7 mouse cellular contexts compared by ENCODE assay signal in genomic region chr7:45800546-45801204, GRCm38 (mm10). TPM values are rescaled to one million over a fixed set of nuclear protein-coding genes. Genes with fewer than 3 reads are reported as not detected.
DNase-seq lines count a peak whose midpoint lies in the region; ATAC-seq and TF ChIP-seq lines count a peak whose summit lies in the region.

No protein-coding gene starts in this region.

- H3K27ac ChIP-seq in forebrain, embryonic 11.5 days (ENCODE audit: low read depth, low read length), result no peak overlapping the region
- no peak overlapping the region for H3K27ac ChIP-seq in kidney, postnatal 0 days
- H3K27ac ChIP-seq in stomach, embryonic 15.5 days, result peak overlapping the region; percentile 9; the same call in 1 of the 2 replicates

- H3K27me3 ChIP-seq in forebrain, embryonic 11.5 days (ENCODE audit: control insufficient read depth, insufficient read depth, low read length), result peaks cover 14% of the 10 kb centered on the region
- no peaks in the 10 kb centered on the region for H3K27me3 ChIP-seq in kidney, postnatal 0 days (ENCODE audit: insufficient read depth, low read length)
- H3K27me3 ChIP-seq in stomach, embryonic 15.5 days (replicated peaks), result 0 out of 2 replicates have a peak, but pooled peaks cover 3% of the 10 kb centered on the region

- H3K9me3 ChIP-seq in forebrain, embryonic 11.5 days (ENCODE audit: control insufficient read depth, low read length), result no peaks in the 10 kb centered on the region
- no peaks in the 10 kb centered on the region for H3K9me3 ChIP-seq in kidney, postnatal 0 days (replicated peaks; ENCODE audit: low read length)
- no peaks in the 10 kb centered on the region for H3K9me3 ChIP-seq in stomach, embryonic 15.5 days

- H3K36me3 ChIP-seq in forebrain, embryonic 11.5 days (ENCODE audit: control insufficient read depth, insufficient read depth, low read length), result peaks cover 2% of the 10 kb centered on the region; the same call in 1 of the 2 replicates
- no peaks in the 10 kb centered on the region for H3K36me3 ChIP-seq in kidney, postnatal 0 days (ENCODE audit: insufficient read depth, low read length)
- no peaks in the 10 kb centered on the region for H3K36me3 ChIP-seq in stomach, embryonic 15.5 days

- 19% methylated on average over 23 of the region's 25 CpGs for WGBS in forebrain, embryonic 11.5 days
- 25% methylated on average over 19 of the region's 25 CpGs for WGBS in kidney, postnatal 0 days
- 15% methylated on average over 22 of the region's 25 CpGs for WGBS in stomach, embryonic 15.5 days

- no peak overlapping the region for H3K9ac ChIP-seq in forebrain, embryonic 11.5 days (ENCODE audit: low read length)
- H3K9ac ChIP-seq in kidney, postnatal 0 days (ENCODE audit: low read depth, low read length), result no peak overlapping the region
- no peak overlapping the region for H3K9ac ChIP-seq in stomach, embryonic 15.5 days

- H3K4me1 ChIP-seq in forebrain, embryonic 11.5 days (replicated peaks; ENCODE audit: control insufficient read depth, insufficient read depth, low read length), result peaks cover 14% of the 10 kb centered on the region
- H3K4me1 ChIP-seq in kidney, postnatal 0 days (replicated peaks; ENCODE audit: insufficient read depth, low read length), result peaks cover 22% of the 10 kb centered on the region; the same call in 1 of the 2 replicates
- H3K4me1 ChIP-seq in stomach, embryonic 15.5 days, result peaks cover 18% of the 10 kb centered on the region

- no peak overlapping the region for H3K4me2 ChIP-seq in forebrain, embryonic 11.5 days (ENCODE audit: low read depth, low read length, severe bottlenecking)
- peak overlapping the region; percentile 60 for H3K4me2 ChIP-seq in kidney, postnatal 0 days (ENCODE audit: low read length)
- peak overlapping the region; percentile 60 for H3K4me2 ChIP-seq in stomach, embryonic 15.5 days

- 0 out of 2 replicates have a peak, but pooled peaks have one; percentile 6 for ATAC-seq in forebrain, embryonic 11.5 days (replicated peaks; ENCODE audit: low FRiP score)
- peak; percentile 65 for ATAC-seq in kidney, postnatal 0 days (replicated peaks; ENCODE audit: low FRiP score, low read depth)
- peak; percentile 63 for ATAC-seq in stomach, embryonic 15.5 days (ENCODE audit: insufficient read depth, low FRiP score, low read depth)

- no peak for TF ChIP-seq CTCF in kidney, postnatal 0 days (IDR thresholded peaks at IDR 0.05; ENCODE audit: low read depth)

- DNase-seq in CD4-positive, CD25-positive, alpha-beta regulatory T cell, adult 2 months (ENCODE audit: low read depth, low spot score), result peak; percentile 84
- DNase-seq in MEL-GATA-1-ER (ENCODE audit: extremely low read depth, low read depth), result peak; percentile 68
- peak; percentile 63 for DNase-seq in forebrain, embryonic 11.5 days (ENCODE audit: low spot score)
- peak; percentile 80 for DNase-seq in kidney, postnatal 0 days (ENCODE audit: low spot score)
- peak; percentile 69 to 79 for DNase-seq in lung, postnatal 4 days
- DNase-seq in layer of hippocampus, postnatal 36 days, result no peak

- H3K4me3 ChIP-seq in forebrain, embryonic 11.5 days (ENCODE audit: low read depth, low read length), result no peak overlapping the region
- peak overlapping the region; percentile 23 for H3K4me3 ChIP-seq in kidney, postnatal 0 days (replicated peaks; ENCODE audit: low read depth, low read length)
- peak overlapping the region; percentile 29 for H3K4me3 ChIP-seq in stomach, embryonic 15.5 days (replicated peaks)

RNA-seq across cellular contexts. Expression of gene Cyth2, which starts 13.7 kb away (rescaled TPM):
- 194 and 207 TPM in 2 replicates for polyA plus RNA-seq in forebrain, embryonic 11.5 days (2014; fragmentation: Nextera tagmentation; extraction: Ambion mirVana)
- 99.2 and 105 TPM in 2 replicates for polyA plus RNA-seq in kidney, postnatal 0 days (2015; fragmentation: Nextera tagmentation; extraction: Ambion mirVana)
- polyA plus RNA-seq in stomach, embryonic 15.5 days (2015; fragmentation: Nextera tagmentation; extraction: Ambion mirVana), result 85.0 and 103 TPM in 2 replicates
- total RNA-seq in layer of hippocampus, postnatal 36 days (2021), result 100 to 1,000 TPM; 138 to 150 TPM

RNA-seq across cellular contexts. Expression of gene Sult2b1, which starts 16.2 kb away (rescaled TPM):
- polyA plus RNA-seq in forebrain, embryonic 11.5 days (2014; fragmentation: Nextera tagmentation; extraction: Ambion mirVana), result 1.4 and 1.6 TPM in 2 replicates
- polyA plus RNA-seq in kidney, postnatal 0 days (2015; fragmentation: Nextera tagmentation; extraction: Ambion mirVana), result 3.7 and 3.9 TPM in 2 replicates
- polyA plus RNA-seq in stomach, embryonic 15.5 days (2015; fragmentation: Nextera tagmentation; extraction: Ambion mirVana), result 6.7 and 14.4 TPM in 2 replicates
- total RNA-seq in layer of hippocampus, postnatal 36 days (2021), result 1 to 10 TPM; 6.3 to 7.0 TPM

RNA-seq across cellular contexts. Expression of gene Lmtk3, which starts 17.1 kb away (rescaled TPM):
- polyA plus RNA-seq in forebrain, embryonic 11.5 days (2014; fragmentation: Nextera tagmentation; extraction: Ambion mirVana), result 5.2 and 6.6 TPM in 2 replicates
- 0.59 and 0.91 TPM in 2 replicates for polyA plus RNA-seq in kidney, postnatal 0 days (2015; fragmentation: Nextera tagmentation; extraction: Ambion mirVana)
- polyA plus RNA-seq in stomach, embryonic 15.5 days (2015; fragmentation: Nextera tagmentation; extraction: Ambion mirVana), result 1.1 and 1.9 TPM in 2 replicates
- total RNA-seq in layer of hippocampus, postnatal 36 days (2021), result 100 to 1,000 TPM; 285 to 298 TPM

RNA-seq across cellular contexts. Expression of gene Kcnj14, which starts 23.9 kb away (rescaled TPM):
- 0.37 and 0.45 TPM in 2 replicates for polyA plus RNA-seq in forebrain, embryonic 11.5 days (2014; fragmentation: Nextera tagmentation; extraction: Ambion mirVana)
- 0.80 and 1.3 TPM in 2 replicates for polyA plus RNA-seq in kidney, postnatal 0 days (2015; fragmentation: Nextera tagmentation; extraction: Ambion mirVana)
- polyA plus RNA-seq in stomach, embryonic 15.5 days (2015; fragmentation: Nextera tagmentation; extraction: Ambion mirVana), result 1.0 and 1.4 TPM in 2 replicates
- 1 to 10 TPM; 1.6 to 2.4 TPM for total RNA-seq in layer of hippocampus, postnatal 36 days (2021)

RNA-seq across cellular contexts. Expression of gene Grwd1, which starts 30.1 kb away (rescaled TPM):
- 84.8 and 88.2 TPM in 2 replicates for polyA plus RNA-seq in forebrain, embryonic 11.5 days (2014; fragmentation: Nextera tagmentation; extraction: Ambion mirVana)
- polyA plus RNA-seq in kidney, postnatal 0 days (2015; fragmentation: Nextera tagmentation; extraction: Ambion mirVana), result 50.6 and 53.5 TPM in 2 replicates
- 57.0 and 64.3 TPM in 2 replicates for polyA plus RNA-seq in stomach, embryonic 15.5 days (2015; fragmentation: Nextera tagmentation; extraction: Ambion mirVana)
- total RNA-seq in layer of hippocampus, postnatal 36 days (2021), result 10 to 100 TPM; 19.9 to 22.6 TPM

Comparison
In these comparisons a context has a peak if more than half of its experiments do, and no peak if none do; other contexts are left out.
1. DNase-seq: peak in CD4-positive, CD25-positive, alpha-beta regulatory T cell, adult 2 months (single experiment), MEL-GATA-1-ER (single experiment), forebrain, embryonic 11.5 days (single experiment), kidney, postnatal 0 days (single experiment) and lung, postnatal 4 days (2 of 2); none in layer of hippocampus, postnatal 36 days (0 of 2).
2. ATAC-seq: peak in every context shown above with its lines; median percentile 65 in kidney, postnatal 0 days; 63 in stomach, embryonic 15.5 days; 6 in forebrain, embryonic 11.5 days.